Mouse (Mus musculus): Measurements from ENCODE around the gene Ddx23.

Gene Ddx23

DNA sequence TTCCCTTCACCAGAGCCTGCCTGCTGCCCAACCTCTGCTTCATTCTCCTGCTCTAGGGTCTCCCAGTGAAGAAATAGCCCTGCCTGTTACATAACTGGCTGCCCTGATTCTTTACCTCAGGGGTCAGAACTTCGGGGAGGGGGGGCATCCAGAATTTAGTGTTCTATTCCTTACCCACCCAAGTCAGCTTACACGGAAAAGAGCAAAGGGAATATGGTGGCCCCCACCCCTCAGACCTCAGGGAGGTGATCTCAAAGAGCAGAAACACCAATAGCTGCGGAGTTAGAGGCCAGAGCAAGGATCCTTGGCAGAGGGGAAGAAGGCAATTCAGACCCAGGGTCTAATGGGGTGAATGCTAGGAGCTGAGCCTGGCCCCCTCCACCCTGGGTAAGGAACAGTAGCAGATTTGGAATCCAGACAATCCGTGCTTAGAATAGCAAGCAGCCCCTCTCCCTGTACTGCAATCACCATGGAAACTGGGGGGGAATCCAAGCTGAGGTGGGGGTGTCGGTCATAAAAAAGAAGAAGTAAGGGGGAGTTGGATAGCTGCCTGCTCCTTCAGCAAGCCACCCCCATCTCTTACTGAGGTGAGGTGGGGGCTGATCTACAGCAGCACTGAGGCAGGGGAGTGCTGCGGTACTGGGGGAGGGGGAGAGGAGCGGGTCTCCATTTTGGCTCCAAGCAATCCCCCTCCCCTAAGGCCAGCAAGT is 11.7 kb upstream of the Ddx23 start:
- no peak for DNase-seq

DNA sequence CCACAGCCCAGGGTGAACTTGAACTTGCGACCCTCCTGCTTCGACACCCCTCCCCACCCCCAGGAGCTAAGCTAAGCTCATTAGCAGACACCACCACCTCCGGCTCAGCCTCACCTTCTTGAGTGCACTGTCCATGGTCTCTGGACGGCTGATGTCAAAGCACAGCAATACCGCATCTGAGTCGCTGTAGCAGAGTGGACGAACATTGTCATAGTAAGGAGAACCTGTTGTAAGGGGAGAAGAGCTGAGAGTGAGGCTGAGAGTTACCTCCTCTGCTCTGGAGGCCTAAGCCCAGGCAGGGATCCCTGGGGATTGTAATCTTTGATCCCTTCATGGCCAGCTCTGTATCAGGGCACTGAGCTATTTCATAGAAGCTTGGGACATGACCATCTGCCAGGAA is 11.0 kb upstream of the Ddx23 start:
- DNase-seq: no peak

DNA sequence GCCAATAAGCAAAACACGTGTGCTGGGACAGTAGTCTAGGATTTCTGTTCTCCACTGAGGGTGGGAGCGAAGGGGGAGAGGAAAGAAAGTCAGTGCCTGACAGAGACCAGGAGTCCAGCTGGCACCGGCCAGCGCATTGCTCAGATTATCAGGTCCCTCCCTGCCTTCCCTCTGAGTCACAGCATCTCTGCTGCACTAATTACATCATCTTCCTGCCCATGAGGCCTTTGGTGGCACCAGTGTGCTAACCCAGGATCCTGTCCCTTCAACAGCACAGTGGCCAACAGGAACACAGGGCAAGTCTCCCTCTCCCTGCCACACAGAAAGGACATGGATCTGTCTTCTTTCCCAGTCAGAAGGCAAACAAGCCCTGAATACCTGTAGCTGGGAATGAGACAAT is 9.9 kb upstream of the Ddx23 start:
- no peak for DNase-seq

DNA sequence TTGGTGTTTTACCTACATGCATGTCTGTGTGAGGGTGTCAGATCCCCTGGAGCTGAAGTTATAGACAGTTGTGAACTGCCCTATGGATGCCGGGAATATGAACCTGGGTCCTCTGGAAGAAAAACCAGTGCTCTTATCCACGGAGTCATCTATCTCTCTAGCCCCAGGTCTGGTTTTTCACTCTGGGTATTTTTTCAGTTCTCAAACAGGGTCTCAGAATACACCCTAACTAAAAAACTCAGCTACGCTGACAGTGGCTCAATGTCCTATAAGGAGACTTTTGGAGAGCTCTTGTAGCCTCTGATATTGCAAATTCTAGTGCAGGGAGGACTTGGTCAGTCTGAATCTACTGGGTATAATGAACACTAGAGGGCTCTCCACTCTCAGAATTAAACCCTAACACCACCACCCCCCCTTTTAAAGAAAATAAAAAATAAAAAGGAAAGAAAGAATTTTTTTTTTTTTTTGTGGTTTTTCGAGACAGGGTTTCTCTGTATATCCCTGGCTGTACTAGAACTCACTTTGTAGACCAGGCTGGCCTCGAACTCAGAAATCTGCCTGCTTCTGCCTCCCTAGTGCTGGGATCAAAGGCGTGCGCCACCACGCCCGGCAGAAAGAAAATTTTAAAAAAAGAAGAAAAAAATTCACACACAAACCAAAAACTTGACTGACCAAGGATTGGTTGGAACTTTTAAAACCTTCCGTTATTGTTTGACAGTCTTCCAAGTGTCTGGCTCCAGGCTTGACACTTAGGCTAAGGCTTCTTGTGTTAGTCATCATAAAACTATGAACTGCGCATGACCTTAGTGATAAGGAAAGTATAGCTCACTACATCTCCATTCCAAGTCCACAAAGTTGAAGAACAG is 1.6 kb upstream of the Ddx23 start:
- DNase-seq: no peak

DNA sequence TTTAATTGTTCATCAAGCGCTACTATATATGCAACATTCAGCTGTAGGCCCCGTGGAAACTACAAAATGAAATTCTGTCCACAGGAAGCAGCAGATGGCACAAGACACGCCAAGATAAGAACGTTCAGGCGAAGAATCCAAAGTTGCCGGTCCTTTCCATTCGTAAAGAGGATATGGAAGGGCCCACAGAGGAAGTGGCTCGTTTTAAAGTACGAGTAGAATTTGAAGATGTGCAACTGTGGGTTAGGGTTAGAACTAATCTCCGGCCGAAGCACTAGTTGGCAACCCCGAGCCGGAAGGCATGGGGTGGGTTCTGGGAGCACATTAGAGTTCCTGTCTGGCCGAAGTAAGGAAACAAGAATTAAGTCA is 512 bp downstream of the Ddx23 start:
- DNase-seq: no peak

DNA sequence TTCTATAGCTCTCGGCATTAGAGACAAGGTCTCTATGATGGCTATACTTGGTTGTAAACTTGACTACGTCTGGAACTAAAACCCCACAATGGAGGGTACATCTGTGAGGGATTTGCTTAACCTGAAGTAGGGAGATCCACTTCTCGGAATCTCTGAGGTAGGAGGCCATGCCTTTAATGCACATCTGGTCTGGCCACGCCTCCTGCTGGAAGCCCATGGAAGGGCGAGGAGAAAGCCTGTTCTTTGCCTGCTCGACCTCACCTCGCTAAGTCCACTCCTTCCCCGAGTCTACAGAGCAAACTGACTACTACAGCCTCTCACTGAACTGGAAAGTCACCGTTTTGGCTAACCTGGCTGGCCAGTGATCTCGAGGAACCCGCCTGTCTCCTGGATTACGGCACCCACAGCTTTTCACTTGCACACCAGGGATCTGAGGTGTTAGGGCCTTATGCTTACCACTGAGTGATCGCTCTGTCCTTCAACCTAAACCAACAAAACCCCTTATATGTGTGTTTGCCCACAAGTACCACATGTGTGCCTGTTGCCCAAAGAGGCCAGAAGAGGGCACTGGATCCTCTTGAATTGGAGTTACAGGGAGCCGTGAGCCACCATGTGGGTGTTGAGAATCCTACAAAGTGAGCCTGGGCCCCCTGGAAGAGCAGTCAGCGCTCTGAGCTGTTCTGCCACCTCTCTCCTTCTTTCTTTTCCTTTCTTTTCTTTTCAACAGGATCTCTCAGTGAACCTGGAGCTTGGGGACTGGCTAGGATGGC is 5.5 kb downstream of the Ddx23 start:
- no peak for DNase-seq

DNA sequence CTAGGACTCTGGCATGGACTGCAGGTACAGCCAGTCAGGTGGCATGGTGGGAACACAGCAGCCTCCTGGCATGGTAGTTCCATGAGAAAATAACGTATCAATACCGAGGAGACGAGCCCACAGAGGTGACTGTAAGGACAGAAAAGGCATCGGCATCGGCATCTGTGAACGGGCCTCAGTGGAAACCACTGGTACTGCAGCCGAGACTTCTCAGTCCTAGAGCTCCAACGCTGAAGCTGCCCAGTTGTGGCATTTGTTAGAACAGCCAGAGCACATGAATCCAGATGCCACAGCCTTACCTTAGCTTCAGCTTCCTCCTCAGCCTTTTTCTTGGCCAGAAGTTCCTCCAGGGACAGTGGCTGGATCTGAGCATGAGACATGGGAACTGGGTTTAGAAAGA is 10.5 kb downstream of the Ddx23 start:
- DNase-seq: no peak

DNA sequence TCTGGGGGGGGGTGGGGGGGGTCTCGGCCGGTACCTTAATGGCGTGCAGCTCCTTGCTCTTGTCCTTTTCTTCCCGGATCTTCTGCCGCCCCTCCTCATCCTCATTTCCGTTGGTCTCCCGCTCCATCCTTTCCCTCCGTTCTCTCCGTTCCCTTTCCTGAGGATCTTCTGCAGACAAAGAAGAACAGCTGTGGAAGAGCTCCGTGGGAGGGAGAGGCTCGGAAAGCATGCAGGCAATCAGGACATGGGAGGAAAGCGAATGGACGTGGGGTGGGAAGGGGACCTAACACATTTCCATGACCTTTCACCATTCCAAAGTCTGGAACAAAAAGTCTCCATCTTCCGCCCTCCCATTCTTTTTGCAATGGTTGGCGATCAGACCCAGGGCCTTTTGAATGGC is 11.3 kb downstream of the Ddx23 start:
- no peak for DNase-seq

DNA sequence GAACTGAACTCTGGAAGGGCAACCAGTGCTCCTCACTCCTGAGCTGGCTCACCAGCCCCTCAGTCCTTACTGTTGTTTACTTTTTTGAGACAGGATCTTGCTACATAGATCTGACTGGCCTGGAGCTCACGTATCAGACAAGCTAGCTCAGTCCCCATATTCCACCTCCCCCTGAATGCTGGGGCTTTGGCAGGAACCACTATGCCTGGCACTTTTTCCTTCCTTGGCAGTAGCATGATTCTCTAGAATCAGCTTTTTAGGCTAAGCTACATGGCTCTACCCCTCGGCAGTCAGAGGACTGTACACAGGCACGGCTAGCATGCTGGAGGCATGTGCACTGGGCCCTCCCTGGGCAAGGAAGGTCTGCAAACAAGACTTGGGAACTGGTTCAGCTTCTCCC is 14.6 kb downstream of the Ddx23 start:
- DNase-seq: no peak

DNA sequence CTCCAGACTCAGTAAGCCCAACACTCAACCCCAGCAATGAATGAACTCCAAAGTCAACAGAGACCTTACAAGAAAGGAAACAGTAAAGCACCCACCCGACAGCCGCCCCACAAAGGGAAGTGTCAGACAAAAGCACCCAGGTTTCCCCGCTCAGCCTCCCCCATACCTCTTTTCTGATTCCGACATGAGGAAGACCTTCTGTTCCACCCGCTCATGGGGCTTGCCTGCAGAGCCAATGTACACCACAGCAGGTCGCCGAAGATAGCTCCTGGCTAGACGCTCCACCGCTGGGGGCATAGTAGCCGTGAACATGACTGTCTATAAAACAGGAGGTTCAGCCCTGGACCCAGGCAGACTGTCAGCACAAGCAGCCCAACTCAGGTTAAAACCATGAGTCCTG is 15.4 kb downstream of the Ddx23 start:
- no peak for DNase-seq

DNA sequence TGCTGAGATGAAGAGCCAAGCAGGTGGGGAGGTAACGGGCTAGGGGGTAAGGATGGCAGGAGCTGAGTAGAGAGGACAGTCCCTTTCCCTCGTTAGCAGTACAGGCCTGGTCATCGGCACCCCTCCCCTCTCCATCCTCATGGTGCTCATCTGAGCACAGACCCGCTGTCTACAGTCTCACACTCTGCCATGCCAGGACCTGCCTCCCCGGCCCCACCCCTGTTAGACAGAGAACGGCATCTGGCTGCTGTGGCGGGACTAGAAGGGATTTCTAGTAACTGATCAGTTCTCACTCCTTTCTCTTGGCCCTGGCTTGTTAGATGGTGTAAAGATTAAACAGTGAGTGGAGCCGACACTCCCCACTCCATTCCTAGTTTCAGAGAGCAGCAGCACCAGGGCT is 16.0 kb downstream of the Ddx23 start:
- DNase-seq: no peak

DNA sequence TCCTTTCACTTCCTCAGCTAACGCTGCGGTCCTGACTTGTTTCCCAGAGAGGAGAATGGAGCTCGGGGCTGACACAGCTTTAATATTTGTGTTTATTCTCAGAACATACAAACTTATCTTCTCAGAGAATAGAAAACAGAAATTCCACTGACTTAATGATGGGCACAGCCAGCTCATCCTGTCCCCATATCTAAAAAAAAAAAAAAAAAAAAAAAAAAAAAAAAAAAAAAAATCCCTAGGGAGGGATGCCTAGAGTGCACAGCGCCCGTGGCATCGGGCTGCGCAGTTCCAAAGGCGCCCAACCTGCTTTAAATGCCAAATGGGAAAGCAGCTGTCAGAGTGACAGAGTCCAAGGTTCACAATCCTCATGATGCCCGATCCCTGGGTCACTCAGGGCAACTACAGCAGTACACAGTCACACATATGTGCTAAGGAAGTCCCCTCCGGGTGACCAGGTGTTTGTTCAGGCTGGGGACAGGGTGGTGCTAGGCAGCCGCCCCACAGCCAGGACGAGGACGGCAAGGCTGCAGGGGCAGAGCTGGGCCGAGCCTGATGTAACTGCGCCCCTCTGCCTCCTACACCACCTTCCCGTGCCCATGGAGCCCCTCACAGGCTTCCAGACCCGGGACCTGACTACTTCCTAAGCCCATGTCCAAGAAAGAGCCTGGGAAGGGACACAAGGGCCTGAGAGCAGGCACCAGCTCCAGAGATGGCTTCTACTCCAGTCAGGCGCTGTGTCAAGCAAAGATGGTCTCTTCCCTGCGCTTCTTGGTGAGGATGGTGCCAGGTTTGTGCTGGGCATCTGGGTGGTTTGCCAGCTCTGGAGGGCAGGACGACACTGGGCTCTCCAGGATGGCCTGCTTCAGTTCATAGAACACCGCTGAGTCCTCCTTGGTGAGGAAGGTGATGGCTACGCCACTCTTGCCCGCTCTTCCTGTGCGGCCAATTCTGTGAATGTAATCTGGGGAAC is 17.4 kb downstream of the Ddx23 start:
- DNase-seq: peak; percentile 36

DNA sequence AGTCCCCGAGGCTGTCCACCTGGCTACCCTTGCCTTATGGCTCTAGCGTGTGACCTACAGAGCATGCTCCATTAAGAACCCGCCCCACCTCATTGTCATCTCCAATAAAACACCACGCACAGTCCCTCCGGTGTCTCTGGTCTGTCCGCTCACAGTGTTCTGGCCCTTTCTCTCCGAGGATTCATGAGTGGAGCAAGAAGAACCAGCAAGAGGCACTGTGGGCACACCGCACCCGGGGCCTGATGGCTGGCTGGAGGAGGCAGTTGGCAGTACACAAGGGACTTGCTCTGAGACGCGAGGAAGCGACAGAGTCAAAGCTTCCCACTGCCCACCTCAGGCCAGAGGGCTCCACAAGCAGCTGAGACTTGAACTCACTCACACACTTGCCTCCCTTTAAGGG is 18.3 kb downstream of the Ddx23 start:
- DNase-seq: no peak

DNA sequence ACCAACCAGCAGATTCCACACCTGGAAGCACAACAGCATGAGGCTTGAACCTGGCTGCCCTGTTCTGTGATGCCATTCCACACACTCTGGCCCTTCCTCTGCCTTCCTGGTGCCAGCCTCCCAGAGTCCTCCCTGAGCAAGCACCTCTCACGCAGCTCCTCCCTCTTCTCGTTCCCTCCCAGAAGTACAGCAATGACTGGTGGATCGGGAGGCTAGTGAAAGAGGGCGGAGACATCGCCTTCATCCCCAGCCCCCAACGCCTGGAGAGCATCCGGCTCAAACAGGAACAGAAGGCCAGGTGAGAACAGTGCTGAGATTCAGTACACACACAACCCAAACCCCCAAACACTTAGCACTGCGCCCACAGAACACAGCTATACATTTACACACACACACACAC is 22.5 kb downstream of the Ddx23 start:
- peak; percentile 47 for DNase-seq

DNA sequence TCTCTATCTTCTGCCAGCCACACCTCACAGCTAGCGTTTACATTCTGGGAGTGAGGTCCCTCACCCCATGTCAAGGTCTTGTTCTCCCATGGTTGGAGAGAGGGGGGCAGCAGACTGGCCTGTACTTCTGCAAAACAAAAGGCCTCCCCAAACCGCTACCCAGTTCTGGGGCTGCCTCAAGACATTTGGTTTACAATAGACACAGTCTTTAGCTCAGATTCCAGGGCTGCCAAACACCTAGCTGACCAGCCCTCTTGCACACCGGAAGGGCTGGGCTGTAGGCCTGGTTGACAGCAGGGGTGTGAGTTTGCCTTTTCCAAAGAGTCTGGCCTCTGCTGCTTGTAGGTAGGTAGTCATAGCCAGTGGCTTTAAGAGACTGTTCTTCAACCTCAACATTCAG is 25.5 kb downstream of the Ddx23 start:
- no peak for DNase-seq

DNA sequence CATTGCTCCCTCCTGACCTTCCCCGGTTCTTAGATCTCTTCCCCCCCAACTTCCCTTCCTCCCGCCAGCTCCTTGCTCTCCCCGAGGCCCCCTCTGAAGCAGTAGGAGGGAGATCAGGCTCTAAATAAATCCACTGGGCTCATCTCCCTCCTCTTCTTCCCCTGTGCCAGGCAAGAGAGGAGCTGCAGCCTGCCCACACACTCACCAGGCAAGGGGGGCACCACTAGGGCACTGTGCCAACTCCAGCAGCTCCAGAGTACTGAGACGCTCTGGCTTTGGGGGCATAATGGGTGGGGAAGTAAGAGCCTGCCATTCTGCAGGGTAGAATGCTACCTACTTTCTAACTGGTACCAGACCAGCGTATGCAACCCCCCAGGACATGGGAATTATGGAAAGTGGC is 26.2 kb downstream of the Ddx23 start:
- DNase-seq: no peak

DNA sequence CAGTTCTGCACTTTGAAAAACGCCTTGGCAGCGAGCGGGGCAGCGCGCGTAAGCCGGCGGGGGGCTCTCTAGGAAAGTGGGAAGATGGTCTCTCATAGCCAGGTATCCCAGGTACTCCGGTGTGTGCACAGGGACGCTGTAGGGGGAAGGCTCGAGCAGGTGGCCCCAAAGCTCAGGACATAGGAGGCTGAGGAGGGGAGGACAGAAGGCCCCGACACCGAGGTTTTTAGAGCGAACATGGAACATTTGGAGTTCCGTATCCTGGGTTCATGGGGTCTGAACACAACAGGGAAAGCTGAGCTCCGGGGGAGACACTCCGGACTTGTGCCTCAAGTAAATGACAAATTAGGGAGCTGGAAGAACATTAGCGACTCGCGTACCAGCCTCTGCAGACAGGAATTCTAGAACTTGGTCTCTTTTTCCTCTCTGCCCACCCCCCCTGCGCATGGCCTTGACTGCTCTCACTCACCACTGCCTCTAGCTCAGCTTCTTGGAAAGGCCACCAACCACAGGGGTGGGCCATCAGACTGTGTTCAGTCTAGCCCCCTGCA is 27.3 kb downstream of the Ddx23 start:
- no peak for DNase-seq

DNA sequence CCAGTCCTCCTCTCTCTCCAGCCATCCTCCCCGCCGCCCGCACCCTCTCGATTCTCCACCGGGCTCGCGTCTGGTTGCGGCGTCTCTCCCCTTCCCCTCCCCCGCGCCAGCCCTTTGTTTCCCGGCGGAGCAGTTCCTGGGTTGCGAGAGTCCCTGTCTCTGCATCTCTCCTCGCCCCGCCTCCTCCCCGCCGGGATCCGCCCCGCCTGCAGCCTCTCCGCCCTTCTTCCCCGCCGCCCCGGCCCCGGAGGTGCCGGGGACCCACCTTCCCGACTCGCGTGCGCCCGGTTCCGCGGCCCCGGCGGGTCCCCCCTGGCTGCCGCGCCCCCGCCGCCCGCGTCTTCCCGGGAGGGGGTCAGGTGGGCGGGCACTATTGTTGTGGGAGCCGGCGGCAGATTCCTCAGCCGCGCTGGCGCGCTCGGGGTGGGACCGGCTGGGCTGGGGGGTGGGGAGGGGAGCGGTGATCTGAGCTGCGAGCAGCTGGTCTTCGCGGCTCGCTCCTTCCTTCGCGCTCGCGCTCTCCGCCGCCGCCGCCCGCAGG is 28.1 kb downstream of the Ddx23 start:
- peak; percentile 84 for DNase-seq

DNA sequence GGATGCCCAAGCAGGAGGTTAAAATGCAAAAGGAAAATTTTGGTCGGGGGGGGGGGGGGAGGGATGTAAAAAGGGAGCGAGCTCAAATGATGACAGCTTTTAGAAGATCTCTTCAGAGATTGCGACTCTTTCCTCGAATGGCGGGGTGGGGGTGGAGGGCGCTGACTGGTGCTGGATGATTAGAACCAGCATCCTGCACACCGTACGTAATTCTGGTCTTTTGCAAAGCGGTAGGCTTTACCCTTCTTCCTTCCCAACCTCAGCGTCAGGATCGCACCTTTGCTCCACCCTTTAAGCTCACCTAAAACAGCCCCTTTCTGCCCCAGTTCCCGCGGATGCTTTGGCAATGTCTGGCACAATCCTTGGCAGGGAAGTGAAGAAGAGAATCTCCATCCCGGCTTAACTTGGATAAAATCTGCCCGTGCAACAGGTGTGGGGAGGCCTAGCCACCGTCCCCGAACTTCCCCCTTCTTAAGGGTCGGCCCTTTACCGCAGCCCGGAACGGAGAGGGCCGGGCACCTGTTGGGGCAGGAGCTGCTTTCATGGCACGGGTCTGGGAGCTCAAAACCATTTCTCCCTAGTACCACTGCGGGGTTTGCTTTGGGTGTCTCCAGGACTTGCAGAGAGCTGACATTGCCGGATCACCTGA is 28.7 kb downstream of the Ddx23 start:
- DNase-seq: no peak

DNA sequence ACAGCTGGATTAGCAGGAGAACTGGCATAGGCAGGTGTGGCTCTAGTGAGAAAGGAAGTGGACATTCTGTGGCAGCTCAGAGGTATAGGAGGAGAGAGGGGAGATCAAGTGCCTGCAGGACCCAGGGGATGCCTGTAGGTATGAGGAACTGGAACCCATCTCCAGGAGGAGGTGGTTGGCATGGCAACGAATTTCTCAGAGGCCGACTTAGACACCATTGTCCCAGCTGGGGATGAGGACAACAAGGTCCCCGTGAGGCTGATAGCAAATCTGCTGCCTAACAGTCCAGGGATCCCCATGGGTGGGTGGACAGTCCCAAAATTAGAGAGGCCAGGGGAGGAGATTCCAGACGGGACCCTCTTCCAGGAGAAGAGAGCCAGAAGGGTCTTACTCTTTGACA is 29.8 kb downstream of the Ddx23 start:
- DNase-seq: no peak

DNA sequence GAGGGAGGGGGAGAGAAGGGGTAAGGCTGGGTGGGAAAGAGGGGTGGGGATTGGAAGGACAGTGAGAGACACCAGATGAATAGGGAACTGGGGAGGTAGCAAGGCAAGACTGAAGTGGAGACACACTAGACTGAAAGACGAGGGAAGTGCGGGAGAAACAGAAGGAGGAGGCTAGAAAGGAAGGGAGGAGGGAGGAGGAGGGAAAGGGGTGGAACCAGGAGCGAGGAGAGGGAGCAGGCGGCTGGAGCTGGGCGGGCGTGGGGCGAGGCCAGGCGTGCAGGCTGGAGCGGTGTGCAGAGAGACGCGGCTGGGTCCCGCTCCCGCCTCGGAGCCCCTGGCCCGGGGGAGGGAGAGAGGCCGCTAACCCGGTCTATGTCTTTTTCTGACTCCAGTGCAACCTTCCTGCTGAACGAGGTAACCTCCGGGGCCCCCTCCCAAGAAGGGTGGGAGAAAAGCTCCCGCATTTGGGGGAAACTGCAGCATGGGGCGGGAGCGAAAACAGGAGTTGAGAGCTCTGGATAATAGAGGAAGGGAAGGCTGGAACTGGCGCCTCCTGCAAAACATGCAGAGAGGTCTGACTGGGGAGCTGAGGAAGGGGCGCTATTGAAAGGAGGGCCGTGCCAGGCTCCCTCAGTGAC is 30.5 kb downstream of the Ddx23 start:
- DNase-seq: peak; percentile 64
